Mouse (Mus musculus) midbrain, embryonic 16.5 days (tissue): ENCODE results near the gene Parva. TPM values are rescaled to one million over a fixed set of nuclear protein-coding genes. Genes with fewer than 3 reads are reported as not detected.

ENCODE experiments used
- ATAC-seq: fragments of 200-750 bp; cut with Nextera tagmentation; 2 replicates; pipeline ENCODE4 v1.8.0; 2017; ENCODE audit warnings: moderate TSS enrichment
- H3K27ac ChIP-seq: fragments of 300-500 bp; sonication (generic); 2 replicates; pipeline ENCODE4 v1.5.1; 2014; ENCODE audit warnings: mild to moderate bottlenecking, low read length, mixed read lengths
- H3K27me3 ChIP-seq: fragments of 300-500 bp; sonication (generic); 2 replicates; pipeline ENCODE4 v1.6.1; 2014; ENCODE audit warnings: low read depth, low read length, mixed read lengths; ENCODE audit not compliant: control insufficient read depth, insufficient read depth
- H3K36me3 ChIP-seq: fragments of 300-500 bp; sonication (generic); 2 replicates; pipeline ENCODE4 v1.6.1; 2014; ENCODE audit warnings: mild to moderate bottlenecking, low read length, moderate library complexity, mixed read lengths; ENCODE audit not compliant: control insufficient read depth, insufficient read depth
- H3K4me1 ChIP-seq: fragments of 300-500 bp; sonication (generic); 2 replicates; pipeline ENCODE4 v1.6.1; 2014; ENCODE audit warnings: mild to moderate bottlenecking, low read length, mixed read lengths; ENCODE audit not compliant: control insufficient read depth, insufficient read depth
- H3K4me2 ChIP-seq: fragments of 300-500 bp; sonication (generic); 2 replicates; pipeline ENCODE4 v1.6.1; 2014; ENCODE audit warnings: mild to moderate bottlenecking, low read length, mixed read lengths
- H3K4me3 ChIP-seq: fragments of 300-500 bp; sonication (generic); 2 replicates; pipeline ENCODE4 v1.5.1; 2014; ENCODE audit warnings: low read depth, mild to moderate bottlenecking, low read length, moderate library complexity, mixed read lengths
- H3K9ac ChIP-seq: fragments of 300-500 bp; sonication (generic); 2 replicates; pipeline ENCODE4 v1.6.1; 2014; ENCODE audit warnings: low read depth, low read length, mixed read lengths
- H3K9me3 ChIP-seq: fragments of 300-500 bp; sonication (generic); replicated peaks from 2 replicates; pipeline ENCODE4 v1.6.1; 2014; ENCODE audit warnings: mild to moderate bottlenecking, low read length, mixed read lengths; ENCODE audit not compliant: control insufficient read depth, poor library complexity, severe bottlenecking
- WGBS: fragments of 180-500 bp; shearing (Covaris S2); extraction: QIAGEN DNeasy Blood & Tissue Kit; methylation state at CpG from one replicate; pipeline ENCODE4 v1.1.7; 2014; 5-methylcytosine and 5-hydroxymethylcytosine counted together
- polyA plus RNA-seq: library from polyadenylated mRNA; unstranded; fragments of >200 nt; fragmentation: Nextera tagmentation; extraction: Ambion mirVana; gene quantifications from 2 replicates; pipeline ENCODE4 v1.2.1, GENCODE M21; 2015

Parva gene
- polyA plus RNA-seq, 1 experiment from 2014 or later = 24.9 TPM

DNA sequence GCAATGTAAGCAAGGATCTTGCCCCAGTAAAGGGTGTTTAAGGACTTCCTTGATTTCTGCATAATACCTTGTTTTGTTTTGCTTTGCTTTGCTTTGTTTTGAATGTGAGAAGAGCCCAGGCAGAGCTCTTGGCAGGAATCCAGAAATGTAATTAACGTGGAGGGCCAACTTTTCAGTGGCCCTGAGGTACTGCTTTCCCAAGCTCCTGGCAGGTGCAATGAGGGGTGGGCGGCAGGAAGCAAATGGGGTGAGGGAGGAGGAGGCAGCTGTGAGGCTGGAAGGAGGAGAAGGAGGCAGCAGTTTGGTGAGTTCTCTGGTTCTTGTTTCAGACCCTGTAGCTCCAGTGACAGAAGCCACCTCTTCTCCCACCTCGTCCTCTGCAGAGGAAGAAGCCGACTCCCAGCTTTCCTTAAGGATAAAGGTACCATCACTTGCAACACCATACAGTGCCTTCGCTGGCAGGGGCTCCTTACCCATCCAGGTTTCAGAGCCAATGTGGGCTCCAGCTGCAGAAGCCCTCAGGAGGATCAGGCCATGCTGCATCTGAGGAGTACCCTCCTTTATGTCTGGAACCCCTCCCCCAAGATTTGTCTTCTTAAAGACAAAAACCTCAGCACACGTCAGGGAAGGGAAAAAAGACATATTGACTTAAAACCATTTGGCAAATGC lies 36.2 kb upstream of the Parva start:
- Histone ChIP-seq H3K4me3 (no peak overlapping the region), H3K27ac (peak overlapping the region; percentile 54), H3K27me3 (no peaks in the 10 kb centered on the region), H3K36me3 (no peaks in the 10 kb centered on the region), H3K9me3 (no peaks in the 10 kb centered on the region), H3K9ac (0 out of 2 replicates have a peak overlapping the region, but pooled peaks have one; percentile 10), H3K4me1 (peaks cover 26% of the 10 kb centered on the region), H3K4me2 (no peak overlapping the region)
- ATAC-seq = no peak
- 20% methylated on average over 6 of the region's 6 CpGs for WGBS

DNA sequence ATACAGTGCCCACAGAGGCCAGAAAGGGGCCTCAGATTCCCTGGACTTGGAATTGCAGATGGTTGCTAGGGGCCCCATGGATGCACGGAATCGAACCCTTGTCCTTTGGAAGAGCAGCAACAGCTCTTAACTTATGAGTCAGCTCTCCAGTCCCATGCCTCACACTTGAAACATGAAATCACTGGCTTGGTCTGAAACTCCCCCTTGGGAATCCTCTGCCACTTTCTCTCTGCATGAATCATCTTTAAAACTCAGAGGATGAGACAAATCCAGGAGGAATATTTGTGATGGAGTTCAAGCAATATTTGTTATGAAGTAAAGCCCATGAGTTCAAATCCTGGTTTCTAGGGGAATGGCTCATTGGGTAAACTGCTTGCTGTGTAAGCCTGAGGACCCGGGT lies 29.5 kb upstream of the Parva start:
- Histone ChIP-seq H3K36me3 (no peaks in the 10 kb centered on the region), H3K9me3 (no peaks in the 10 kb centered on the region), H3K4me2 (no peak overlapping the region), H3K4me1 (no peaks in the 10 kb centered on the region), H3K27me3 (no peaks in the 10 kb centered on the region), H3K27ac (no peak overlapping the region), H3K4me3 (no peak overlapping the region), H3K9ac (no peak overlapping the region)
- 95% methylated on average over 3 of the region's 3 CpGs for WGBS
- ATAC-seq = no peak

DNA sequence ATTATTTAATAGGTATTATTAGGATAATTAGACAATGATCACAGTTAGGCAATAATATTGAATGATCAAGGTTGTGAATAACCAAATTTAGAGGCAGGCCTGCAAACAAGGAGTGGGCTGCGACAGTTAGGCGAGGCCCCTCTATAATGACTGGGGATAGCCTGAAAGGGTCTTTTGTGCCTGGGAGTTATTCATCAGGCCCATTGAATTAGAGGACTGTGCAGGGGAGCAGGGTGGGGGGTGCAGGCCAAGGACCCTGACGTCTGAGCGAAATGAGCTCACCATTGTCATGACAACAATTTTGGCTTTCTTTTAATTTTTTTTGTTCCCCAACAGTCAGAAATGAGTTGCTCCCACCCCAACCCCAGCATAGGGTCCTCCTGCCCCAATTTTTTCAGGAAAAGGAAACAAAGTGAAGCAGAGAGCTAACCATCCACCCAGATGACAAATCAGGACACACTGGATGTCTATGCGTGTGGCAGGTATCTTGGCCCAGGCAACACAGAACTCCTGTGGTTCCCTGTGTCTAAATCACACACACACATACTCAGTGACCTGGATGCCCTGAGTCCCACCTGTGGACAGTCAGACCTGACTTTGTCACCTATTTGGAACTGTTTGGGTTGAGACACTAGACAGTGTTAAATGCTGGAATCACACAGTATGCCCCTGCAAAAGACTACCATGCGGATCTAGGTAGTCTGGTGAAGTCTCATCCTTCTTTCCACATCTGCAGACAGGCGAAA lies 27.7 kb upstream of the Parva start:
- no peaks in the 10 kb centered on the region for H3K36me3 ChIP-seq
- WGBS = 41% methylated on average over 7 of the region's 7 CpGs
- no peaks in the 10 kb centered on the region for H3K4me1 ChIP-seq
- no peaks in the 10 kb centered on the region for H3K27me3 ChIP-seq
- H3K27ac ChIP-seq = no peak overlapping the region
- H3K9me3 ChIP-seq = no peaks in the 10 kb centered on the region
- ATAC-seq = 0 out of 2 replicates have a peak, but pooled peaks have one; percentile 42
- H3K9ac ChIP-seq = no peak overlapping the region
- no peak overlapping the region for H3K4me3 ChIP-seq
- H3K4me2 ChIP-seq = no peak overlapping the region

DNA sequence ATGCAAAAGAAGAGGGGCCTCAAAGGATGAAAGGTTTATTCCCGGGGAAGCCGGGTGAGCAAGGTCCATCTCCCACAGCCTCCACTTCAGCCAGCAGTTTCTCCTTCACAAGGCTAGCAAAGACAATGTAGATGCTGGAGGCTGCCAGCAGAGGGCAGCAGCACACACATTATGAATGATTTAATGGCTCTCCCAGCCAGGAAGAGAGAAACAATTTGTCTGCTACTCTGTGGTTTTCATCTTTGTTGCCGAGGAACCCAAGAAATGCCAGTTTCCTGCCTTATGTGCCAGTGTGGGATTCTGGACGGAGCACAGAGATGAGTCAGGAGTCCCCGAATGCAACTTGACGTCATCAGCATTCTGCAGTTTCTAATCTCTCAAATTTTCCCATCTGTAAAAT lies 27.1 kb upstream of the Parva start:
- 0 out of 2 replicates have a peak, but pooled peaks have one; percentile 32 for ATAC-seq

DNA sequence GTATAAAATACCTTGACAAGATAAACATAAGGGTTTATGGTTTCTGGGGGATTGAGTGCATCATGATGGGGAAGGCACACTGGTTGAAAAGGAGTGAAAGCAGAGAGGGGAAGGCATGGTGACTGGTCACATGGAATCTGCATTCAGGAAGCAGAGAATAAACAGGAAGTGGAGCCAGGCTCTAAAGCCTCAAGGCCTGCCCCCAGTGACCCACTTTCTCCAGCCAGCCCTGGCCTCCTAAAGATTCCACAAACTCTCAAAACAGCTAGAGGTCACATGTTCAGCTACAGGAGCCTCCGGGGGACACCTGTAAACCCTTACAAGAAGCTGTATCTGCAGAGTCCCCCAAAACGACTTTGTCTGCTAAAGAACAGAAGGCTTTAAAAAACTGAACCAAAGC lies 22.2 kb upstream of the Parva start:
- Histone ChIP-seq H3K27me3 (no peaks in the 10 kb centered on the region), H3K27ac (no peak overlapping the region), H3K4me3 (no peak overlapping the region), H3K4me2 (no peak overlapping the region), H3K4me1 (no peaks in the 10 kb centered on the region), H3K9ac (no peak overlapping the region), H3K36me3 (no peaks in the 10 kb centered on the region), H3K9me3 (no peaks in the 10 kb centered on the region)
- no peak for ATAC-seq
- WGBS = 71% methylated on average over 2 of the region's 2 CpGs

More for the DNA sequence above, 27.1 kb upstream of the Parva start:
- Histone ChIP-seq H3K27ac (no peak overlapping the region), H3K4me3 (no peak overlapping the region), H3K36me3 (no peaks in the 10 kb centered on the region), H3K4me1 (no peaks in the 10 kb centered on the region), H3K4me2 (no peak overlapping the region), H3K9ac (no peak overlapping the region), H3K9me3 (no peaks in the 10 kb centered on the region), H3K27me3 (no peaks in the 10 kb centered on the region)
- WGBS = 48% methylated on average over 6 of the region's 6 CpGs

DNA sequence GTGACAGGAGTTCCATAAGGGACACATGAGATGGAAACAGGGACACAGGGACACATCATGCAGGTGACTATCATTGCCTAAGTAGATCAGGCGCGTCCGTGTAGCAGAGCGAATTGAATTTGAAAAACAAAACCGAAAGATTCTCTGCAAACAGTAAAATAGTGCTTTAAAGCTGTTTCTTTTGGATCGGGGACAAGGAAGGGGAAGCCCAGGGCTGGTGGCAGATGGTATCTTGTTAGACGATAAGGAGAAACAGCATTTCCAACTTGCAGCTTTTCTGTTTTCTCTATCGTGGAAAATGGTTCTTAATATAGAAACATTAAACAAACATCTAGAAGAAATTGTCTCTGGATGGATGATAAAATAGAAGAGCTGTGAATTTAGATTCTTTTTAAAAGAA lies 21.7 kb upstream of the Parva start:
- no peak overlapping the region for H3K27ac ChIP-seq
- no peaks in the 10 kb centered on the region for H3K4me1 ChIP-seq
- ATAC-seq = no peak
- H3K4me2 ChIP-seq = no peak overlapping the region
- 87% methylated on average over 8 of the region's 8 CpGs for WGBS
- H3K36me3 ChIP-seq = no peaks in the 10 kb centered on the region
- no peak overlapping the region for H3K9ac ChIP-seq
- H3K9me3 ChIP-seq = no peaks in the 10 kb centered on the region
- H3K27me3 ChIP-seq = no peaks in the 10 kb centered on the region
- no peak overlapping the region for H3K4me3 ChIP-seq

DNA sequence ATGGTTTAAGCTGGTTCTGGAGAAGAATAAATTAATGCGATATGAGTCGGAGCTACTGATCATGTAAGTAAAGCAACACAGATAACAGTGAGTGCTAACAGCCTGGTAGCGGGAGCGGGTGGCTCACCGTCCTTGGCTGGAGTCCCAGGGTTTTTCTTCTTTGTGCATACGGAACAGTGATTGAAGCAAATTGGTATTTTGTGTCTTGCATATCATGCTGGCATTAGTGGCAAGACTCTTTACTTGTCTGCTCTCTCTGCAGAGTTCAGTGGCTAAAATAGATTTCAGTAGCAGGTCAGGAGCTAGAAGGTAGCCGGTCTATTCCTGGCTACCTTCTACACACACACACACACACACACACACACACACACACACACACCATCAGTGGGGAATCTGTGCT lies 19.7 kb upstream of the Parva start:
- Histone ChIP-seq H3K9ac (no peak overlapping the region), H3K4me2 (no peak overlapping the region), H3K4me1 (no peaks in the 10 kb centered on the region), H3K27ac (no peak overlapping the region), H3K36me3 (no peaks in the 10 kb centered on the region), H3K9me3 (no peaks in the 10 kb centered on the region), H3K4me3 (no peak overlapping the region), H3K27me3 (no peaks in the 10 kb centered on the region)
- 48% methylated on average over 7 of the region's 7 CpGs for WGBS
- 0 out of 2 replicates have a peak, but pooled peaks have one; percentile 28 for ATAC-seq

DNA sequence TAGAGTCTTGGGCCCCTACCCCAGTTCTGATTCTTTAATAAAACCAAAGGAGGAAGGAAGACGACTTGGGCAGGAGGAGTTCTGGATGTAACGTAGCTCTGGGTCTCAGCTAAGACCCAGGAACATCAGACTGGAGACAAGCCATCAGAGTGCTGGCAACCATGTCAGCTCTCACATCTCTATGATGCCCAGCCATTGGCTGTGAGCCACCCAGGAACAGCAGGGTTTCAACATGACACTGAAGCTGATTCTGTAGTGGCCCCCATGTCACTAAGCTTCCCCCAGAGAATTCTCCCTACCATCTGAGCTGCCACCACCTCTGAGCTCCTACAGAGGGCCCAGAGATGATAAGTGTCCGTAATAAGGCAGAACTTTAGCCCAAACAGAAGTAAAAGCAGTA lies 17.3 kb upstream of the Parva start:
- Histone ChIP-seq H3K27ac (no peak overlapping the region), H3K4me2 (no peak overlapping the region), H3K9ac (no peak overlapping the region), H3K4me3 (no peak overlapping the region), H3K36me3 (no peaks in the 10 kb centered on the region), H3K4me1 (no peaks in the 10 kb centered on the region), H3K9me3 (no peaks in the 10 kb centered on the region), H3K27me3 (no peaks in the 10 kb centered on the region)
- ATAC-seq = no peak
- WGBS = 80% methylated on average over 3 of the region's 3 CpGs

DNA sequence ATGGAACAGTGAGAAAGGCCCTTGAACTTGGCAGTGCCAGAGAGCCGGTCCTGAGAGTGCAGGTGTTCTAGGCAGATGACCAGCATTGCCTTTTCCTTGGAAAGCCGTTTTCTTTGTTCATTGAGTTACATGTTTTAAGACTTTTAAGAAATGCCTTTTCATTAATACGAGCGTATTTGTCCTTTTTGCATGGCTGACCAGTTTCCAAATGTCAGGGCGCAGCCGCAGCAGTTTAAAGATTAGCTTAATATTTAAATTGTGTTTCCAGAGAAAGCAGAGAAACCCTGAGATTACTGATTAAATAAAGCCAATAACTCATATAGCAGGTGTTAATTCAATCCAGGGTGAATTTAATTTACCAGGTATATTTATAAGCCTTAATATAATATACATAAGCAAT lies 14.0 kb upstream of the Parva start:
- peaks cover 16% of the 10 kb centered on the region for H3K4me1 ChIP-seq
- H3K36me3 ChIP-seq = no peaks in the 10 kb centered on the region
- no peak overlapping the region for H3K9ac ChIP-seq
- no peaks in the 10 kb centered on the region for H3K27me3 ChIP-seq
- H3K4me3 ChIP-seq = no peak overlapping the region
- WGBS = 71% methylated on average over 6 of the region's 6 CpGs
- H3K4me2 ChIP-seq = no peak overlapping the region
- H3K9me3 ChIP-seq = no peaks in the 10 kb centered on the region
- H3K27ac ChIP-seq = no peak overlapping the region
- ATAC-seq = no peak
